Mouse (Mus musculus) intestine, embryonic 15.5 days (tissue): ENCODE data around the gene Kctd21. TPM values are rescaled to one million over a fixed set of nuclear protein-coding genes. Genes with fewer than 3 reads are reported as not detected.

Experiments used
- polyA plus RNA-seq: library from polyadenylated mRNA; unstranded; fragments of >200 nt; fragmentation: Nextera tagmentation; extraction: Ambion mirVana; gene quantifications from 2 replicates; pipeline ENCODE4 v1.2.1, GENCODE M21; 2015

The Kctd21 gene
- polyA plus RNA-seq, 1 experiment from 2014 or later, result 3.6 TPM

Other genes starting within 250 kb of the Kctd21 start
- gene Usp35, start 307 bp upstream of the Kctd21 start, polyA plus RNA-seq, result 1.1 and 1.2 TPM in 2 replicates
- gene Alg8, start 39.3 kb downstream of the Kctd21 start, polyA plus RNA-seq, result 53.7 and 55.4 TPM in 2 replicates
- gene Ndufc2, start 67.7 kb downstream of the Kctd21 start, polyA plus RNA-seq, result 372 and 444 TPM in 2 replicates
- gene Thrsp, start 85.4 kb downstream of the Kctd21 start, polyA plus RNA-seq, result 0.54 and 0.77 TPM in 2 replicates
- 4.5 and 9.0 TPM in 2 replicates for gene Kctd14, start 119.0 kb downstream of the Kctd21 start, polyA plus RNA-seq
- gene Ints4, start 148.6 kb downstream of the Kctd21 start, polyA plus RNA-seq, result 41.1 and 42.1 TPM in 2 replicates
- gene Aamdc, start 247.2 kb downstream of the Kctd21 start, polyA plus RNA-seq, result 54.5 and 61.4 TPM in 2 replicates
- 16.9 and 18.8 TPM in 2 replicates for gene Rsf1, start 247.6 kb downstream of the Kctd21 start, polyA plus RNA-seq